Mouse (Mus musculus): Measurements from ENCODE around the gene Tbc1d2b. TPM values are rescaled to one million over a fixed set of nuclear protein-coding genes. Genes with fewer than 3 reads are reported as not detected.

Gene Tbc1d2b
- polyA plus RNA-seq, 1 experiment from 2014 or later: 19.0 TPM

DNA sequence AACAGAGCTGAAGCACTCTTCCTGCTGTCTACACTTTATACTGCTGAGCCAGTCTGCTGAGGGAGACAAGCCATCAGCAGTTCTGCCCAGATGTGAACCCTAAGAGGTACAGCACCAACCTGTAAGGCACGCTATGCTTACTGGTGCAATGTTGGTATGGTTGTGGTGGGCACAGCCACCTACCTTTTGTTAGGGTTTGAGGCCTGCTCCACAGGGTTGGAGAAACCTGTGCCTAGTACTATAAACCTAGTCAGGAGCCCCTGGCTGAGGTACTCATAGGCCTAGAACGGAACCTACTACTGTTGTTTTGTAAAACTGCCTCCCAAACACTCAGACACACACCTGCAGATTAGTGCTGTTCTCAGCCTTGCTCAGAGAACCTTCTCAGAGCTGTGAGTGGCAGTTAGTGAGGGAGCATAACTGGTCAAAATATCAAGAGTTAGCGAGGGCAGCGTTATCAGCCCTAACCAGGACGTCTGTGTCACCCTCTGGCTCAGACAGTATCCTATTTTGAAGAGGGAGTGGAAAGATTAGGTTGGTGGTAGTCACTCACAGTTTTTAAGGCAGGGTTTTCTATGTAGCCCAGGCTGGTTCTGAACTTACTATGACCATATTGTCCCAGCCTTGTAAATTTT is 20.3 kb downstream of the Tbc1d2b start:
- 0 out of 2 replicates have a peak, but pooled peaks cover 4% of the 10 kb centered on the region for H3K4me1 ChIP-seq
- no peak overlapping the region for H3K4me3 ChIP-seq
- no peaks in the 10 kb centered on the region for H3K9me3 ChIP-seq
- 78% methylated on average over 5 of the region's 5 CpGs for WGBS
- no peak overlapping the region for H3K27ac ChIP-seq
- no peak for ATAC-seq (ENCODE audit: insufficient number of reproducible peaks, insufficient read depth, low FRiP score, low TSS enrichment)
- no peak overlapping the region for H3K9ac ChIP-seq
- H3K4me2 ChIP-seq (replicated peaks): no peak overlapping the region
- H3K36me3 ChIP-seq: peaks cover 12% of the 10 kb centered on the region
- no peaks in the 10 kb centered on the region for H3K27me3 ChIP-seq

DNA sequence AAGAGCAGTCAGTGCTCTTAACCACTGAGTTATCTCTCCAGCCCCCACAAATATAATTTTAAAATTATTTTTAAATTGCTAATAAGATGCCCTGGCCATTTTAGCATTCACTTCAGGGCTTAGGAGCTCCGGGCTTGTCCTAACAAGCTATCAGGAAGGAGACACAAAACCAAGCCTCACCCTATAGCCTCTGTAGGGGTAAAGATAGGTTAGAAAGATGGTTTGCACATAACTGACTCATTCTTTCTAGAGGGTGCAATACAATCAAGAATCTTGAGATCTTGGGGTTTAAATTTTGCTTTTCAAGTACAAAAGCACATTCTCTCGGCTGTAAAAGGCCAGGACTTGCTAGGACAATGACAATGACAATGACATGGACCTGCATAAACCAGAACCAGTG is 21.6 kb downstream of the Tbc1d2b start:
- H3K4me3 ChIP-seq: no peak overlapping the region
- no peaks in the 10 kb centered on the region for H3K9me3 ChIP-seq
- H3K27ac ChIP-seq: no peak overlapping the region
- H3K9ac ChIP-seq: no peak overlapping the region
- H3K4me2 ChIP-seq (replicated peaks): no peak overlapping the region
- 91% methylated on average over 2 of the region's 2 CpGs for WGBS
- H3K27me3 ChIP-seq: no peaks in the 10 kb centered on the region
- peaks cover 15% of the 10 kb centered on the region for H3K36me3 ChIP-seq
- ATAC-seq (ENCODE audit: insufficient number of reproducible peaks, insufficient read depth, low FRiP score, low TSS enrichment): no peak
- 0 out of 2 replicates have a peak, but pooled peaks cover 4% of the 10 kb centered on the region for H3K4me1 ChIP-seq

DNA sequence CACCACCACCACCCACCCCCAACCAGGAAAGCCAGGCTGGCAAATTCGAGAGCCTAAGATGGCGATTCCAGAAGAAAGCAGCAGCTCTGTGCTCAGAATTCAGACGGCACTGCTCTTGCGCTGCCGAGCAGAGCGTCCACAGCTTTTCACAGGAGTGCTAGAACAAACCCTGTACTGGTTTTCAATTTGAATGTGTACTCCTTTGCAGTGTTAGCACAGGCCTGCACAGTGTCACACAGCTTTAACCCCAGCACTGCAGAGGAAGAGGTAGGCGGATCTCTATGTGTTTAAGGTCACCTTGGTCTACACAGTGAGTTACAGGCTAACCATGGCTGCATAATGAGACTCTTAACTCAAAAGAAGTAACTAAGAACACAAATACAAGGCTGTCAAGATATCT is 22.3 kb downstream of the Tbc1d2b start:
- 90% methylated on average over 7 of the region's 7 CpGs for WGBS
- Histone ChIP-seq H3K27ac (no peak overlapping the region), H3K27me3 (no peaks in the 10 kb centered on the region), H3K4me2 (replicated peaks) (no peak overlapping the region), H3K4me3 (no peak overlapping the region), H3K4me1 (0 out of 2 replicates have a peak, but pooled peaks cover 4% of the 10 kb centered on the region), H3K36me3 (peaks cover 15% of the 10 kb centered on the region), H3K9ac (no peak overlapping the region), H3K9me3 (no peaks in the 10 kb centered on the region)
- no peak for ATAC-seq (ENCODE audit: insufficient number of reproducible peaks, insufficient read depth, low FRiP score, low TSS enrichment)

DNA sequence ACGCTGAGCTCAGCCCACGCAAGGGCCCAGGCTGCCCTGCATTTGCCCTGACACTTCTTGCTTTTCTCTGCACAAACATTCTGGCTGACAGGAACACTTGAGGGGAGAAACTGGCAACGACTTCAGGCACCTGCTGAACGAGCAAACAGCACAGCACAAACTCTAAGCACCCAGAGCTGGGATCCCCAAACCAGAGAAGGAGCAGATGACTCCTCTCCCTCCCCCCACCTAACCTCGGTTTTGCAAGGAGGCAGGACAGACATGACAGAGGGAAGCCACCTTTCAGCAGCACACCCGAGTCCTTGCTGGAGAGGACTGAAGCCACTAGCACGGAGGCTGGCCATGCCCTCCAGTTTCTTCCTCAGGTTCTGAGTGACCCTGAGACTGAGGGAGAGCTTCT is 23.3 kb downstream of the Tbc1d2b start:
- H3K4me1 ChIP-seq: 0 out of 2 replicates have a peak, but pooled peaks cover 3% of the 10 kb centered on the region
- no peak overlapping the region for H3K9ac ChIP-seq
- WGBS: 83% methylated on average over 7 of the region's 7 CpGs
- ATAC-seq (ENCODE audit: insufficient number of reproducible peaks, insufficient read depth, low FRiP score, low TSS enrichment): no peak
- no peaks in the 10 kb centered on the region for H3K27me3 ChIP-seq
- H3K4me3 ChIP-seq: no peak overlapping the region
- H3K36me3 ChIP-seq: peaks cover 15% of the 10 kb centered on the region
- no peak overlapping the region for H3K4me2 ChIP-seq (replicated peaks)
- no peak overlapping the region for H3K27ac ChIP-seq
- H3K9me3 ChIP-seq: no peaks in the 10 kb centered on the region

DNA sequence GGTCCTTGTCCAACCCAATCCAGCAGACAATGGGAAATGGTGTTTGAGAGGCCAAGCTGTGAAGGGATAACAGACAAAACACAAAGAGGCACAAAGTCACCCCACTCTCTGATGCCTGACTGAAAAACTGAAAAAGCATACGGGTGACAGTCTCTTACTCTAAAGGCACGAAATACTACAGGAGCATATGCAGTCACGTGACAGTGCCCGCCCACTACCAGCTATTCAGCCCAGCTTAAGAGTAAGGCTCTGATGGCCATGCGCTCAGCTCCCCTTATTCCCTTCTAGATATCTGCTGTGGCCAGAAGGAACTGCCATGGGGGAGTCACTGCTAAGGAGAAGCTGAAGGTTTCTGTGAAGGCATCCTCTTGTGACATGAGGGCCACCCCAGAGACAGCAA is 24.8 kb downstream of the Tbc1d2b start:
- no peaks in the 10 kb centered on the region for H3K9me3 ChIP-seq
- WGBS: 96% methylated on average over 5 of the region's 5 CpGs
- no peaks in the 10 kb centered on the region for H3K27me3 ChIP-seq
- no peaks in the 10 kb centered on the region for H3K4me1 ChIP-seq
- peaks cover 17% of the 10 kb centered on the region for H3K36me3 ChIP-seq
- H3K27ac ChIP-seq: no peak overlapping the region
- ATAC-seq (ENCODE audit: insufficient number of reproducible peaks, insufficient read depth, low FRiP score, low TSS enrichment): no peak
- no peak overlapping the region for H3K9ac ChIP-seq
- no peak overlapping the region for H3K4me3 ChIP-seq
- H3K4me2 ChIP-seq (replicated peaks): no peak overlapping the region

DNA sequence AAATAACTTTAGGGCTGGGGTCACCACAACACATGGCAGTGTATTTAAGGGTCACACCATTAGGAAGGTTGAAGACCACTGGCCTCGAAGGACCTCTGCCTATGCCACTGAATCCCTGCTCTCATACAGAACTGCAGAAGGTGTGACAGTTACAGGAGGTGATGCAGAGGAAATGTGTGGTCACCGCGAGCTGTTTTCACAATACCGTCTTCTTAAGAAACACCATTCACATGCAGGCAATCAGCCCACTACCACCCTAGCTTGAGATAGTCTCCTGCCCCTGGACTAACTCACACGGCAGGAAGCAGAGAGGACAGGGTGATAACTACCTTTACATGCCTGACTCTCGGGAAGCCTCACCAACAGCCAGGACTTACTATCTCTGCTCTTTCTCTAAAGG is 25.4 kb downstream of the Tbc1d2b start:
- Histone ChIP-seq H3K4me2 (replicated peaks) (no peak overlapping the region), H3K36me3 (peaks cover 22% of the 10 kb centered on the region), H3K4me1 (no peaks in the 10 kb centered on the region), H3K4me3 (no peak overlapping the region), H3K9me3 (no peaks in the 10 kb centered on the region), H3K9ac (no peak overlapping the region), H3K27ac (no peak overlapping the region), H3K27me3 (no peaks in the 10 kb centered on the region)
- ATAC-seq (ENCODE audit: insufficient number of reproducible peaks, insufficient read depth, low FRiP score, low TSS enrichment): no peak
- WGBS: 93% methylated on average over 6 of the region's 6 CpGs

DNA sequence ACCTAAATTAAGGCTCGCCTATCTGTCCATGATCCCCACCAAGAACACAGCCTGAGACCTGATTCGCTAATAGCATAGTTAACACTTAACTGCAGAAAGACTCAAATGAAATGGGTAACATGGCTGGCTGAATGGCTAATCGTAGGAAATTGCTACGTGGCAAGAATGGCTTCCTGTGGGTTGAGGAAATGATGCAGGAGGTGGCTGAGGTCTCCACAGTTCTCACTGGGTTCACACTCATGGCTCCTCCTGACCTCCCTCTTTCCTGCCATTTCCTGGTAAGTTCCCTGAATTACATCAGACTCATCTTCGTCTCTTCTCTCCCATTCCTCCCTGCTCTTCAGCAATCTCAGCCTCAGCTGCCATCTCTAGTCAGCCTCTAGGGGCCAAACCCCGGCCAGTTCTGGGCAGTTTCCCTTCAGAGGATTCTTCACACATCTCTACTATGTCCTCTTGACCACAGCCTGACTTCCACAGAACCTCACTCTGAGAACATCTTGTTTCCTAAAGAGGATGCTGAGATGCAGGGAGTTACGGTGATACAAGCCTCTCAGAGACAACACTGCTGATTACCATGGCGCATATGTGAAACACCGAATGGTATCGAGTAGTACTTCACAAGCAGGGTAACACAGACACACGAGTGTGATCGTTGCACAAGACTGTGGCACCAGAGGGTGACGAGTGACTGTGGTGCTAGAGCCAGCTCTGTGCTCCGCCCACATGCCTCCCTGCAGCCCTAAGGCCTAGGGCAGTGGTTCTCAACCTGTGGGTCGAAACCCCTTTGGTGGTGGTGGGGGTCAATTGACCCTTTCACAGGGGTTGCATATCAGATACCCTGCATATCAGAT is 26.1 kb downstream of the Tbc1d2b start:
- no peak overlapping the region for H3K4me2 ChIP-seq (replicated peaks)
- H3K36me3 ChIP-seq: peaks cover 28% of the 10 kb centered on the region
- H3K4me3 ChIP-seq: no peak overlapping the region
- H3K27me3 ChIP-seq: no peaks in the 10 kb centered on the region
- H3K9me3 ChIP-seq: no peaks in the 10 kb centered on the region
- H3K9ac ChIP-seq: no peak overlapping the region
- H3K27ac ChIP-seq: no peak overlapping the region
- ATAC-seq (ENCODE audit: insufficient number of reproducible peaks, insufficient read depth, low FRiP score, low TSS enrichment): no peak
- H3K4me1 ChIP-seq: no peaks in the 10 kb centered on the region
- 88% methylated on average over 15 of the region's 15 CpGs for WGBS

DNA sequence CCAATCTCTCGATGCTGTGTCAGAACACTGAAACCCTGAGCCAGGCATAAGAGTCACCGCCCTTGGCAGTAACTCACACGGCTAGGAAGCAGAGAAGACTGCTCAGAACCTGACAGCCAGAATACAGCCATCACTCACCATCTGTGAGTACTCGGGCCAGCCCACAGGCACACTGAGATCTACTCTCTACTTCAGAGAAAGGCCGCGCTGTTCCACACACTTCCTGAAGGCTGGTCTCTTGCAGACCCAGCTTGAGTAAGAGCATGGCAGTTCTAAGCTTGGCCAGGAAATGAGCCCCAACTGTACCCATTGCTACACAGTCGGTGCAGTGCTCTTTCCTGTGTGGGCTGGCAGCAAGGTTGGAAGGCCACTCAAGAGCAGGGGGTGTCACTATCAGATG is 27.7 kb downstream of the Tbc1d2b start:
- no peak overlapping the region for H3K27ac ChIP-seq
- H3K4me2 ChIP-seq (replicated peaks): no peak overlapping the region
- H3K4me3 ChIP-seq: no peak overlapping the region
- no peak overlapping the region for H3K9ac ChIP-seq
- H3K4me1 ChIP-seq: no peaks in the 10 kb centered on the region
- no peak for ATAC-seq (ENCODE audit: insufficient number of reproducible peaks, insufficient read depth, low FRiP score, low TSS enrichment)
- no peaks in the 10 kb centered on the region for H3K27me3 ChIP-seq
- 87% methylated on average over 7 of the region's 7 CpGs for WGBS
- peaks cover 27% of the 10 kb centered on the region for H3K36me3 ChIP-seq
- H3K9me3 ChIP-seq: no peaks in the 10 kb centered on the region

DNA sequence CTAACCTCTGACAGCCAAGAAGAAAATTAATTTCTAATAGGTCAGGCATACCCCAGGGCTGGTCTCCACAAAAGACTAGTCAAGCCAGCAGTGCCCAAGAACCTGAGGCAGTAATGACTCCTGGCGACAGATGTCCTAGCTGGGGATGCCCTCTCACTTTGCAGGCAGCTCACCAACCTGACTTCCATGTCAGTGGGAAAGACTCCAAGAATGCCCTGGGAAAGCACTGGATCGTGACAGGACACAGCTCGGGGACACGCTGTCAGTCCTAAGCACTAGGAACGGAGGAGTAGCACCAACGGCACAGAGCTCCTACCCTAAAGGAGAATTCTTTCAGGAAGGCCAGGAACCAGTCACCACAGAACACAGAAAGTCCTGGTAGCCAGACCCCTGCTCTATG is 28.3 kb downstream of the Tbc1d2b start:
- no peak for ATAC-seq (ENCODE audit: insufficient number of reproducible peaks, insufficient read depth, low FRiP score, low TSS enrichment)

DNA sequence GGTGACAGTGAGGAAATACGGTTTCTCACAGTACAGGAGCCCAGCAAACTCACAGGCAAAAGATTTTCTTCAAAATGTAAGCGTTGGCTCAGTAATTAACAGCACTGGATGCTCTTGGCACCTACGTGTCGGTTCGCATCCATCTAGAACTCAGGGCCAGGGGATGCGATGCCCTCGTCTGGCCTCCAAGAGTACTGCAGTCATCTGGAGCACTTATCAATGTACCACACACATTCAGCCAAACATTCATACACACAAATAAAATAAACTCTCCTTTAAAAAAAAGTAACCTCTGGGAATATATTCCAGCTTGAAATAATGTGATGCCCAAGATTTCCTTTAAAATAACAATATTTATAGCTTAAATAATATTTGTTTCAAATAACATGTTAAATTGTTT is 29.0 kb downstream of the Tbc1d2b start:
- no peaks in the 10 kb centered on the region for H3K9me3 ChIP-seq
- H3K27me3 ChIP-seq: no peaks in the 10 kb centered on the region
- H3K27ac ChIP-seq: no peak overlapping the region
- no peak overlapping the region for H3K9ac ChIP-seq
- no peak for ATAC-seq (ENCODE audit: insufficient number of reproducible peaks, insufficient read depth, low FRiP score, low TSS enrichment)
- no peak overlapping the region for H3K4me2 ChIP-seq (replicated peaks)
- no peak overlapping the region for H3K4me3 ChIP-seq
- H3K4me1 ChIP-seq: no peaks in the 10 kb centered on the region
- 68% methylated on average over 7 of the region's 7 CpGs for WGBS
- H3K36me3 ChIP-seq: peaks cover 21% of the 10 kb centered on the region

More for the DNA sequence above, 28.3 kb downstream of the Tbc1d2b start:
- 85% methylated on average over 6 of the region's 6 CpGs for WGBS
- Histone ChIP-seq H3K4me3 (no peak overlapping the region), H3K27ac (no peak overlapping the region), H3K27me3 (no peaks in the 10 kb centered on the region), H3K9me3 (no peaks in the 10 kb centered on the region), H3K4me1 (no peaks in the 10 kb centered on the region), H3K36me3 (peaks cover 27% of the 10 kb centered on the region), H3K4me2 (replicated peaks) (no peak overlapping the region), H3K9ac (no peak overlapping the region)

DNA sequence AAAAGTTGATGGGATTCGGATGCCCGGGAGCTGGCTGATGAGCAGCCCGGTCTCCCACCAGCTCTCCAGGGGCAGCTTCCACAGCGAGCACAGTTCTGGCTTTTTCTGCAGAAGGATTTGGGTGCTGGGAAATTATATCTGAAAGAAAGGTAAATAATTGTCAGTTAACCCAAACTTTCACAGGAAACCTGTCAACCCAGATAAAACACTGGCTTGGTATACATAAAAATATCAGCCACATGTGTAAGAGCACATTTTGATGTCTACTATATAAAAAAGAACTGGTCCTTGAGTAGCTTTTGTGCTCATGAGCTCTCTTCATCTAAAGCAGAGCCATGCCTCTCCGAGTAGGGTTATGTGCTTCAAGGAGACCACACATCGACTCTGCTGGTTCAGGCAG is 29.6 kb downstream of the Tbc1d2b start:
- Histone ChIP-seq H3K4me3 (no peak overlapping the region), H3K27me3 (no peaks in the 10 kb centered on the region), H3K27ac (no peak overlapping the region), H3K9me3 (no peaks in the 10 kb centered on the region), H3K36me3 (peaks cover 21% of the 10 kb centered on the region), H3K9ac (no peak overlapping the region), H3K4me2 (replicated peaks) (no peak overlapping the region), H3K4me1 (no peaks in the 10 kb centered on the region)
- ATAC-seq (ENCODE audit: insufficient number of reproducible peaks, insufficient read depth, low FRiP score, low TSS enrichment): no peak
- 88% methylated on average over 6 of the region's 6 CpGs for WGBS

DNA sequence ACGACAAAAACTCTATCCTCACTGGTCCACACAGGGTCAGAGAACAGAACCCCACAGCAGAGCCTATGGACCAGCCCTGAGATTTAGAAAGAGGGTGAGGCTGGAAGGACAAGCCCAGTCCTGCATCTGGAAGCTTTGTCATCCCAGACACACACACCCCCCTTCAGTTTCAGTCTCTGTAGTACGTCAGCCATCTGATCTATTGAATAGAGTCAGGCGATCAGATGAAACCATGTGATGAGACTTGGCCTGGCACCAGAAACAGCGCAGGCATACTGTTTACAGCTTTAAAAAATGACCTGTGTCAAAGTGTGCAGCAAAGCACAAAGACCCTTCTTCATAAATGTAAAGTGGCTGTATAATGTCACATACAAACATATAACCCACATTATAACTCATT is 30.0 kb downstream of the Tbc1d2b start:
- 82% methylated on average over 4 of the region's 4 CpGs for WGBS
- peaks cover 21% of the 10 kb centered on the region for H3K36me3 ChIP-seq
- H3K9me3 ChIP-seq: no peaks in the 10 kb centered on the region
- H3K4me1 ChIP-seq: no peaks in the 10 kb centered on the region
- H3K9ac ChIP-seq: no peak overlapping the region
- ATAC-seq (ENCODE audit: insufficient number of reproducible peaks, insufficient read depth, low FRiP score, low TSS enrichment): no peak
- H3K27me3 ChIP-seq: no peaks in the 10 kb centered on the region
- H3K4me2 ChIP-seq (replicated peaks): no peak overlapping the region
- no peak overlapping the region for H3K27ac ChIP-seq
- no peak overlapping the region for H3K4me3 ChIP-seq

Data from embryonic facial prominence, embryonic 12.5 days (tissue).